Mouse (Mus musculus) NIH3T3 (cell line): ENCODE results near the gene Tnni3k.
A peak's percentile ranks its signal among the peaks of the same experiment; 100 is the strongest.

Experiments
- DNase-seq: peaks from one replicate; pipeline ENCODE4 v3.0.0-alpha.2; 2012; ENCODE audit warnings: low read depth

The Tnni3k gene

GRCm38 (mm10) chr3:154825739-154826138 is 229.5 kb downstream of the Tnni3k start:
- DNase-seq: peak; percentile 67

- DNase-seq: no peak
Measured at GRCm38 (mm10) chr3:154824713-154825112, 230.5 kb downstream of the Tnni3k start.

DNA sequence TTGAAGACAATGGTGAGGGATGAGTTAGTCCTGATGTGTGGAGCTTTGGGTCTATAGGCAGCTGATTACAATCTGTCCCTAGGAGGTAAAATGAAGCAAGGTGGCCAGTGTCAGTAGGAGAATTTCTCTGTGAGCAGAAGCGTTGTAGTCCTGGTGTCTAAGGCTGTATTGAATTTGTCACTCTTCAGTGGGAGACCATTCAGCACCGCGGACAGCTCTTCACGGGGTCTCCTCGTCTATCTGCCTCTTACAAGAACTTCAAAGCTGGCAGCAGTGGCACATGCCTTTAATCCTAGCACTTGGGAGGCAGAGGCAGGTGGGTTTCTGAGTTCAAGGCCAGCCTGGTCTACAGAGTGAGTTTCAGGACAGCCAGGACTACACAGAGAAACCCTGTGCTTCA is 235.5 kb downstream of the Tnni3k start:
- DNase-seq: peak; percentile 74

DNA sequence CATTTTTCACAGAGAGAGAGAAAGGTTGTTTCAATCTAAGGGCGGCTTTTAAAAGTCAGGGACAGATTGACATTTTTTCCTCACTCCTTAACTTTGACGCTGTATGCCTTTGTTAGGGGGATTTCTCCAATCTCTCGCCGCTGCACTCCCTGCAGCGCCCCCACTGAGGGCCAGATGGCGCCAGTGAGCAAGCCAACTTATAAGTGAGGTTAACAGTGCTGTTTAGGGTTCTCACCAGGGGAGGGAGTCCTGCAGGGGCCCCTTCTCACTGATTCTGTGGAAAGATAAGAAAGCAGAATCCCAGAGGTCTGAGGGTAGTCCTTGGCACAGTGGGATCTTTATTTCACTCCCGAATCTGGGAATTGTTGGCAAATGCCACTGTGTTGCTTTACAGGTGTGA is 237.5 kb downstream of the Tnni3k start:
- DNase-seq: peak; percentile 75

DNA sequence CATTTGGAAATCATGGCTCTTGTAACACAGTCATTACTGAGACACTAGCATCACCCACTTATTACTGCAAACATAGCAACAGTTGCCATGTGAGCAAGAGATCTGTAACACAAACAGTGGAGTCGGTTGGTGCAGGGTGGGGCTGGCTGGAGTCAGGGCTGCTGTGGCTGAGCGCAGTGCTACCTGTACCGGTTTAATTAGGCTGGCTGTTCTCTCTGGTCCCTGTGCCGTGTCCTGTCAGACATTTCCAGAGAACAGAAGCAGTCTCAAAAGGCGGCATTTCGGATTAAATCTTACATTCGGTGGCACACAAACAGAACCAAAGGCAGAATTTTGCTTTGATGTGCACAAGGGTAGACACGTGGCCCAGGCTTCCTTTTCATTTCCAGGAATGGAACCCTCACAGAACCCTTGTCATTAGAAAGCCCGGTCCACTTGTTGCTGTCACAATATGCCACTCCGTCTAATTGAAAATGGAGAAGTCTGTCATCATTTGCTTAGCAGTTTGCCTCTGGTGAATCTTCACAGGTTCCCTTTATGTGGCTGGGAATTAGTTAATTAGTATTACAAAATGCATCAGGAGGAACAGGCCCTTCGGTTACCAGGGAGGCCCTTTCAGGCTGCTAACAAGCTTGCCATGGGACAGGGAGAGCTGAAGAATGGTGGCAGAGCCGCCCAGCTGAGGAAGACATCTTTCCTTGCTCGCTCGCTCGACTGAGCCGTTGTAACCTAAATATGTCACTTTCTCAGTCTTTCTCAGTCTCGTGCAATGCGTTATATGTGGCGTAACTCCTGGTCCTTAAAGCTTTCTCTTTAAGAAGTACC is 238.2 kb downstream of the Tnni3k start:
- DNase-seq: peak; percentile 53

GRCm38 (mm10) chr3:154816231-154816630 is 239.0 kb downstream of the Tnni3k start:
- DNase-seq: no peak

DNA sequence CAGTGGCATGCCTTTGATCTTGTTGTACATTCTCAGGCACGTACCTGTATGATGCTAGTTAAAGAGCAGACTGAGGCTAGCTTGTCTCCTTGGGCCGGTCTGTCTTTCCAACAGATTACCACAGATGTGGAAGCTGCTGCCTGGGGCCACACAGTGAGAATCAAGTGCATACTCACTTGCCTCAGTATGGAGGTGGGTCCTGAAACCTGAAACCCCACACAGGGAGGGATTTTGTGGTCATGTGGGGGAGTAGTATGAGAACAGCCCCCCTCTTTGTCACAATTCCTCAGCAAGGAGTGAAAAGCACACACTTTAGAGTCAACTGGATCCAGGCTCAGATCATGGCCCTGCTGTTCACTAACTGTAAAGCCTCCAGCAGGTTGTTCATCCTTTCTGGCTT is 239.6 kb downstream of the Tnni3k start:
- no peak for DNase-seq

DNA sequence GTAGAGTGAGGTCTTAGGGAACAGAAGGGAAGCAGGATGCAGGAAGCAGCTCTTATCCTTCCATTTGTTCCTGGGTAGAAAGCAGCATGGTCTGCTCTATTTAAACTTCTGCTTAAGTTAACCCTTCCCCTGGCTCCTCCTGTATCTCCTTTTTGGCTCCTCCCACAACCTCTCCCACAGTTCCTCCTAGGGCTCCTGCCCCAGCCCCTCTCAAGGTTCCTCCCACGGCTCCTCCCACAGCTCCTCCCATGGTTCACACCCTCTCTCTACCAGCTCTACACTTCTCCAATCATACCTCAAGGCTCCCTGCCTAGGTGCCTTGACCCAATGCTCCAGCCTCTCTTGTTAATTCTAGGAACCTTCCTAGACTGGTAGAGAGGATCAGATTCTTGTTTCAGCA is 242.3 kb downstream of the Tnni3k start:
- no peak for DNase-seq

GRCm38 (mm10) chr3:154811833-154812232 is 243.4 kb downstream of the Tnni3k start:
- DNase-seq: no peak

GRCm38 (mm10) chr3:154811281-154811680 is 243.9 kb downstream of the Tnni3k start:
- DNase-seq: no peak

DNA sequence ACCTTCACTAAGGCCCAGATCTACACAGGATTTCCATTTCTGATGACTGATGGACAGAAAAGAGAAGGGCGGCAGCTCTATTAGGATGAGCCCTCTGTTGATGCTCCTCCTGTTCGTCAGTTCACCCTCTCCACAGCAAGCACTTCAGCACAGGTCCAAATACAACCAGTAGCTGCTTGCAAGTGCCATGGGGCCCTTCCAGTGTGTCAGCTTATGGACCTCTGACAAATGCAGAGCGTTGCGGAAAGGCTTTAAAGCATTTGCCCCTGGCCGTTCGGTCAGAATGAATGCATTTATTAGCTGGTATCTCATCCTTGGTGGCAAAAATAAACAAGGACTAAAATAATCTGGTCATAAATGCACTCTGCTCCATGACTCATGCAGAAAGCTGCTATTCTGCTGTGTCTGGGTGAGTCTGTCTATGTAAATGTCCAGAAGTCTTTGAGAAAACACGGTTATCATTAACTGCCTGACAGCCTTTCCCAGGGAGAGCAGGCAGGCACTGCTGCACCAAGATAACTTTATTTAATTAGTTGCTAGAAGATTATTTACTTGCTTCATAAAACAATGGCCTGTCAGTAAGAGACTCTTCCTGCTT is 244.8 kb downstream of the Tnni3k start:
- DNase-seq: peak; percentile 53

DNA sequence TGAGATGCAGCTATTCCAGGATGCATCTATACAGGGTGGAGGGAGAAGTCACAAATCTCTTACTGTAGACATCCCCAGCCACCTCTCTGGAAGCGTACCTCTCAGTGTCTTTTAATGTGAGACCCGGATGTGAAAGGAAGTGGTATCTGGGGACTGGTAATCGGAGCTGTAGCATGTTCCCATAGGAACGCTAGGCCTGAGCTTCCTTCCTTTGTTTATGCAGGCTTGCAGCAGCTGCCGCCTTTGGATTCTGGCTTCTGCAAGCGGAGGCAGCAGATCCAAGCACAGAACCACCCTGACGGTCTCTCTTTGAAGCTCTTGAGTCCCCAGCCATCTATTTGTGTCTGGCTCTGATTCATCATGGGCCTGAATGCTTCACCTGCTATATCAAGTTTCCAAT is 248.6 kb downstream of the Tnni3k start:
- no peak for DNase-seq

- peak; percentile 31 for DNase-seq
Measured at GRCm38 (mm10) chr3:154800888-154801429, 254.2 kb downstream of the Tnni3k start.

DNA sequence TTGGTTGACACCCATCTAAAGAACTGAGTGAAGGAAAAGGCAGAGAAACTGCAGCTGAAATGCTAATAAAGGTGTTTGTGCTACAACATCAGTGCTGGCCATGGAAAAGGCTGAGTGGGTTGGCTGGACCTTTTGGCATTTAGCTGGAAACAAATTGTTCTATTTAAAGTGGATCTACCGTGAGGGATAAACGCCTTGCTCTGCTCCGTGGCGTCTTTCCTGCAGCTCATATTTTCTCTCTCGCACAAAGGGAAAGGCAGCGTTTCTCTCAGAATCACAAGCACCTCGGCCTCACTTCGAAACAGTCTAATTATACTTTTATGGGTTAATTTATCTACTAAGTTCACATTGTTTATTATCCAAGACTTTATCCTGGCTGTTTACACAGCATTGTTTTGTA is 254.8 kb downstream of the Tnni3k start:
- no peak for DNase-seq

- DNase-seq: peak; percentile 56
Measured at GRCm38 (mm10) chr3:154798806-154799205, 256.4 kb downstream of the Tnni3k start.

DNA sequence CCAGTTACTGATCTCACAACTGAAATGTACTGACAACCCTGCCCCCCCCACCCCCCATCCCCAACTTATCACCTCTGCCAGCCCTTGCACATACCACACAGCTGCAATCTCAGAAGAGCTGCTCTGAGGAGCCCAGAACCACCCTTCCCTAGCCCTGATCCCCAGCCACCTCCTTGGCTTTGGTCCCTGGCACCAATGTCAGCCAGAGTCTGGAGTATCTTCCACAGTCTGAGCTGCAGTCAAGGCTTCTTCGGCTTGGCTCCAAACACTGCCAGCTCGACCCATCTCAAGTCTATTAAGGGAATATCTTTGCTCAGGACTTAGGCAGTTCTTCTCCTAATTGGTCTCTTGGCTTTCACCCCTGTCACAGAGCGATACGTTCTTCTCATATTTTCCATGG is 261.6 kb downstream of the Tnni3k start:
- DNase-seq: no peak

GRCm38 (mm10) chr3:154787611-154788010 is 267.6 kb downstream of the Tnni3k start:
- no peak for DNase-seq

GRCm38 (mm10) chr3:154786354-154786753 is 268.9 kb downstream of the Tnni3k start:
- DNase-seq: no peak

GRCm38 (mm10) chr3:154778836-154779595 is 276.2 kb downstream of the Tnni3k start:
- no peak for DNase-seq

GRCm38 (mm10) chr3:154771651-154772050 is 283.6 kb downstream of the Tnni3k start:
- DNase-seq: no peak

- no peak for DNase-seq
Measured at GRCm38 (mm10) chr3:154766321-154766720, 288.9 kb downstream of the Tnni3k start.

- DNase-seq: no peak
Measured at GRCm38 (mm10) chr3:154764115-154764514, 291.1 kb downstream of the Tnni3k start.

- no peak for DNase-seq
Measured at GRCm38 (mm10) chr3:154763374-154763773, 291.8 kb downstream of the Tnni3k start.
